Mouse (Mus musculus): Measurements from ENCODE around the gene Olfr784.

DNA sequence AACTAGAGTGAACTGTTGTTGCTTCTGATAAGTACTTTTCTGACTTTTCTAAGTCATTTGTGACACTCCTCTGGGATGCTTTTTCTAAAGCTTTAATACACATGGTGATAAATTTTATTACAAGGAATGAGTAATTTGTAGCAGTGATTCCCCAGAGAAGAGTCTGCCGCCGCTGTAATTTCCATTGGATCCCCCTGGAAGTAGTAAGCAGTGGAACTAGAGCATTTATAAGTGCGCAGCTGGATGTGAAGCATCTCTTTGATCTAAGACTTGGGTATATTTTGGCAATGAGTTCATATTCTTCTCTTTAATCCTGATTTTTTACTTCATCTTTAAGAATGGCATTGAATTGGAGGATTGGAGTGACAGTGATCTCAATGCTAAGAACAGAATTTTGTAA, 35.3 kb upstream of the Olfr784 start, which contains the start of gene Olfr782:
- TF ChIP-seq CTCF (IDR thresholded peaks at IDR 0.05; ENCODE audit: borderline replicate concordance, insufficient read depth, low read length) = no peak
- TF ChIP-seq POLR2A (IDR thresholded peaks at IDR 0.05; ENCODE audit: low read depth, low read length) = no peak
